Mouse (Mus musculus) cerebellum, postnatal 25 days (tissue): ENCODE measurements around the gene Zfp626.
"Not testable (repeated sequence)": the region's sequence is repeated elsewhere in the genome, so short reads cannot be mapped to it uniquely, and the experiment has no call there.

Experiments used
- DNase-seq, 2 experiments: peaks; one replicate each; pipeline ENCODE4 v3.0.0; 2021; ENCODE audit warnings: mixed read lengths in 2 of 2

Gene Zfp626

GRCm38 (mm10) chr7:27860396-27861235 lies 53.6 kb downstream of the Zfp626 start:
- peak; percentile 41 to 50 for DNase-seq

- not testable (repeated sequence) for DNase-seq
These were observed 55.6 kb downstream of the Zfp626 start for GRCm38 (mm10) chr7:27862578-27862977.
